Mouse (Mus musculus) spleen, postnatal 4 days (tissue): ENCODE data around the gene Mrpl51.

Experiments used
- DNase-seq, 2 experiments: peaks; one replicate each; pipeline ENCODE4 v3.0.0; 2022; ENCODE audit warnings: low spot score in 2 of 2

Gene Mrpl51

GRCm38 (mm10) chr6:125192016-125192714 is 564 bp downstream of the Mrpl51 start:
- peak; percentile 94 to 96 for DNase-seq

- DNase-seq: no peak
Measured at GRCm38 (mm10) chr6:125192841-125193240, 1.2 kb downstream of the Mrpl51 start.

- no peak for DNase-seq
Measured at GRCm38 (mm10) chr6:125193390-125193789, 1.8 kb downstream of the Mrpl51 start.

GRCm38 (mm10) chr6:125195541-125196075 is 4.0 kb downstream of the Mrpl51 start:
- no peak for DNase-seq

GRCm38 (mm10) chr6:125196301-125196700 is 4.7 kb downstream of the Mrpl51 start:
- DNase-seq: no peak

- no peak for DNase-seq
Measured at GRCm38 (mm10) chr6:125197166-125197565, 5.6 kb downstream of the Mrpl51 start.

GRCm38 (mm10) chr6:125210436-125210835 is 18.8 kb downstream of the Mrpl51 start:
- no peak for DNase-seq

- no peak for DNase-seq
Measured at GRCm38 (mm10) chr6:125212621-125213020, 21.0 kb downstream of the Mrpl51 start.

- no peak for DNase-seq
Measured at GRCm38 (mm10) chr6:125213129-125213528, 21.5 kb downstream of the Mrpl51 start.

- DNase-seq: no peak
Measured at GRCm38 (mm10) chr6:125213715-125214114, 22.1 kb downstream of the Mrpl51 start.

- peak; percentile 91 to 94 for DNase-seq
Measured at GRCm38 (mm10) chr6:125215148-125215954, 23.8 kb downstream of the Mrpl51 start, which contains the start of gene Vamp1. Gene Vamp1, plus strand, starts transcription at chr6:125215551.

GRCm38 (mm10) chr6:125216898-125217297 is 25.3 kb downstream of the Mrpl51 start:
- no peak for DNase-seq

- DNase-seq: no peak
Measured at GRCm38 (mm10) chr6:125217899-125218298, 26.3 kb downstream of the Mrpl51 start.

- peak; percentile 73 to 84 for DNase-seq
Measured at GRCm38 (mm10) chr6:125218963-125219362, 27.4 kb downstream of the Mrpl51 start.

- no peak for DNase-seq
Measured at GRCm38 (mm10) chr6:125221115-125221745, 29.6 kb downstream of the Mrpl51 start.

- DNase-seq: peak; percentile 61 to 76
Measured at GRCm38 (mm10) chr6:125222146-125222545, 30.5 kb downstream of the Mrpl51 start.

- DNase-seq: no peak
Measured at GRCm38 (mm10) chr6:125222577-125222976, 31.0 kb downstream of the Mrpl51 start.

GRCm38 (mm10) chr6:125225518-125226115 is 34.0 kb downstream of the Mrpl51 start:
- no peak for DNase-seq

- no peak for DNase-seq
Measured at GRCm38 (mm10) chr6:125230571-125230970, 39.0 kb downstream of the Mrpl51 start.

- DNase-seq: peak; percentile 63 to 81
Measured at GRCm38 (mm10) chr6:125231117-125232044, 39.8 kb downstream of the Mrpl51 start, which contains the start of gene Tapbpl. Gene Tapbpl, minus strand, starts transcription at chr6:125231860.

GRCm38 (mm10) chr6:125232045-125232437 is 40.4 kb downstream of the Mrpl51 start:
- no peak for DNase-seq
